Mouse (Mus musculus) E14TG2a.4 (cell line): ENCODE data around the gene Iscu.

Experiments
- CTCF ChIP-seq: conservative IDR thresholded peaks from 2 replicates; pipeline ENCODE4 v1.5.1; 2014; ENCODE audit warnings: low read length
- NANOG ChIP-seq: IDR thresholded peaks from 2 replicates; pipeline ENCODE4 v1.6.1; 2014; ENCODE audit warnings: borderline replicate concordance, low read length, mixed read lengths
- POU5F1 ChIP-seq: IDR thresholded peaks from 2 replicates; pipeline ENCODE4 v1.6.1; 2014; ENCODE audit warnings: low read length, borderline replicate concordance

DNA sequence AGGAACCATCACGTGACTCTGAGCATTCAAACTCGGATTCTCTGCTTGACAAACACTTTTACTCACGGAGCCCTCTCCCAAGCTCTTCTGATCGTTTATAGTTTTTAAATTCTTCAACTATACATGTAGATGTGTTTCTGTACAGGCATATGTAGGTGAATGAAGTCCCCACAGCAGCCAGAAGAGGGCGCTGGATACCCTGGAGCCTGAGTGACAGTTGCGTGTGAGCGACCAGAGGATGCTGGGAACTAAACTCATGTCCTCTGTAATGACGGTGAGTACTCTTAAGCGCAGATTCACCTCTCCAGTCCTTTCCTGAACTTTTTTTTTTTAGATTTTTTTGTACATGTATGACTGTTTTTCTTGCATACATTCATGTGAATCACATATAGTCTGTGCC is 41.1 kb downstream of the Iscu start:
- TF ChIP-seq CTCF (peak; percentile 77), NANOG (no peak), POU5F1 (no peak)
